ENCODE assay signal across 16 mouse cellular contexts in the genomic region with DNA sequence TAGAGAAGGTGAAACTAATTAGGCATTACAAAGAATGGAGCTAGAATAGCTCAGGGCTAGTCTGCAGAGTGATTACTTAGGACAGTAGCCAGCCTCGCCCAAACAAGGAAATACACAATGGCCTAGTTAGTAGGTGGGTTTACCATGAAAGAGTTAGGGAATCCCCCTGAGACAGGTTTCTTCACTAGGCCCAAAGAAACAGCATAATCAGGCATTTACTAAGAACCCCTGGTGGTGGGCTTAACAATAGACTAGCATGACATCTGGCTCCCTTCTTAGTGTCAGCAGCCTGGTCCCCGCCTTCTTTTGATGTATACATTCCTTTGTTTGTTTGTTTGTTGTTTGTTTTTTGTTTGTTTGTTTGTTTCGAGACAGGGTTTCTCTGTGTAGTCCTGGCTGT. TPM values are rescaled to one million over a fixed set of nuclear protein-coding genes. Genes with fewer than 3 reads are reported as not detected.
"Had no signal": no experiment of that assay in that cellular context is flagged by ENCODE, and none has a peak within 500 bp of the region (broad histone marks: within the 10 kb centered on the region; RNA-seq: fewer than 3 reads in every experiment).

No protein-coding gene starts in this region.

RNA-seq across cellular contexts. Expression of gene Bcl2l15, which starts 7.8 kb away (rescaled TPM):
- total RNA-seq: heart, postnatal 14 days; heart, postnatal 25 days; heart, postnatal 36 days; heart, postnatal 4 days; hindbrain, postnatal 0 days had no signal
- polyA plus RNA-seq: heart, embryonic 13.5 days; hindbrain, embryonic 10.5 days; hindbrain, embryonic 12.5 days; kidney, embryonic 14.5 days; kidney, embryonic 16.5 days had no signal

RNA-seq across cellular contexts. Expression of gene Ptpn22, which starts 19.4 kb away (rescaled TPM):
- polyA plus RNA-seq: hindbrain, embryonic 11.5 days had no signal

RNA-seq across cellular contexts. Expression of gene Gm43064, which starts 30.8 kb away (rescaled TPM):
- total RNA-seq: heart, postnatal 10 days; heart, postnatal 25 days; heart, postnatal 36 days; hematopoietic stem cell, adult 5-6 weeks had no signal
- polyA plus RNA-seq: heart, embryonic 15.5 days; intestine, embryonic 15.5 days; large intestine, adult 2 months had no signal
